Mouse (Mus musculus): ENCODE results near the gene Map3k20.
A peak's percentile ranks its signal among the peaks of the same experiment; 100 is the strongest.

The Map3k20 gene

GRCm38 (mm10) chr2:72376946-72377345, 91.5 kb downstream of the Map3k20 start:
- DNase-seq (ENCODE audit: low spot score in 2 of 2) = no peak

- no peak for DNase-seq (ENCODE audit: low spot score in 2 of 2)
These were observed 94.0 kb downstream of the Map3k20 start for GRCm38 (mm10) chr2:72379425-72379824.

- peak; percentile 23 to 32 for DNase-seq (ENCODE audit: low spot score in 2 of 2)
These were observed 97.2 kb downstream of the Map3k20 start for GRCm38 (mm10) chr2:72382662-72383061.

- DNase-seq (ENCODE audit: low spot score in 2 of 2) = no peak
These were observed 97.9 kb downstream of the Map3k20 start for GRCm38 (mm10) chr2:72383321-72383720.

GRCm38 (mm10) chr2:72389411-72389810, 104.0 kb downstream of the Map3k20 start:
- DNase-seq (ENCODE audit: low spot score in 2 of 2) = no peak

- peak; percentile 69 to 82 for DNase-seq (ENCODE audit: low spot score in 2 of 2)
These were observed 104.5 kb downstream of the Map3k20 start for GRCm38 (mm10) chr2:72389942-72390341.

GRCm38 (mm10) chr2:72390474-72390873, 105.0 kb downstream of the Map3k20 start:
- DNase-seq (ENCODE audit: low spot score in 2 of 2) = no peak

GRCm38 (mm10) chr2:72391024-72391423, 105.6 kb downstream of the Map3k20 start:
- no peak for DNase-seq (ENCODE audit: low spot score in 2 of 2)

- DNase-seq (ENCODE audit: low spot score in 2 of 2) = no peak
These were observed 106.3 kb downstream of the Map3k20 start for GRCm38 (mm10) chr2:72391721-72392120.

GRCm38 (mm10) chr2:72392316-72392715, 106.9 kb downstream of the Map3k20 start:
- no peak for DNase-seq (ENCODE audit: low spot score in 2 of 2)

- DNase-seq (ENCODE audit: low spot score in 2 of 2) = no peak
These were observed 111.5 kb downstream of the Map3k20 start for GRCm38 (mm10) chr2:72396934-72397333.

- DNase-seq (ENCODE audit: low spot score in 2 of 2) = no peak
These were observed 112.8 kb downstream of the Map3k20 start for GRCm38 (mm10) chr2:72398227-72398626.

- DNase-seq (ENCODE audit: low spot score in 2 of 2) = no peak
These were observed 114.2 kb downstream of the Map3k20 start for GRCm38 (mm10) chr2:72399469-72400195.

- DNase-seq (ENCODE audit: low spot score in 2 of 2) = no peak
These were observed 115.9 kb downstream of the Map3k20 start for GRCm38 (mm10) chr2:72401290-72401689.

- no peak for DNase-seq (ENCODE audit: low spot score in 2 of 2)
These were observed 120.5 kb downstream of the Map3k20 start for GRCm38 (mm10) chr2:72405621-72406555.

- no peak for DNase-seq (ENCODE audit: low spot score in 2 of 2)
These were observed 121.3 kb downstream of the Map3k20 start for GRCm38 (mm10) chr2:72406701-72407100.

- no peak for DNase-seq (ENCODE audit: low spot score in 2 of 2)
These were observed 122.1 kb downstream of the Map3k20 start for GRCm38 (mm10) chr2:72407341-72408092.

- no peak for DNase-seq (ENCODE audit: low spot score in 2 of 2)
These were observed 124.5 kb downstream of the Map3k20 start for GRCm38 (mm10) chr2:72409968-72410367.

GRCm38 (mm10) chr2:72412266-72412665, 126.8 kb downstream of the Map3k20 start:
- DNase-seq (ENCODE audit: low spot score in 2 of 2) = no peak

- no peak for DNase-seq (ENCODE audit: low spot score in 2 of 2)
These were observed 130.0 kb downstream of the Map3k20 start for GRCm38 (mm10) chr2:72415416-72415815.

GRCm38 (mm10) chr2:72416095-72417080, 131.0 kb downstream of the Map3k20 start:
- DNase-seq (ENCODE audit: low spot score in 2 of 2) = no peak

All from frontal cortex, postnatal 14 days (tissue).